In the genomic region with DNA sequence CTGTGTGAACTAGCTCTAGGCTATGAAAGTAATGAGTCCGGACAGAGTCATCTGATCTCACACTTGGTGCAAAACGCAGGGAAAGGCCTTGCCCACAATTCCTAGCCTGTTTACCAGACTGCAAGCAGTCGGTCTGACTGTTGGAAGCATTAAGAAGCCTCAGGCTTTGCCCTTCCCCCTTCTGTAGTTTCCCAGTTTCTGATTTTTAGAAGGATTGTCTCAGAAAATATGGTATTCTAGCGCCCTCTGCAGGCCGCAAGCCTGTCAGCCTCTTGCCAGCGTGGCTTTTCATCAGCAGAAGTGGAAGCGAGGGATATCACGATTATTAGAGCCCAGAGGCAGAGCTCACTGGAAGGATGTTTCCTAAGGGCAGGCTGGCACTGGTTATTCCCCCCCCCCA, we compare ENCODE assay signal across 8 mouse cellular contexts.
A peak's percentile ranks its signal among the peaks of the same experiment; 100 is the strongest.
DNase-seq lines count a peak whose midpoint lies in the region; ATAC-seq lines count a peak whose summit lies in the region.

No protein-coding gene starts in this region.

- H3K36me3 ChIP-seq in hindbrain, embryonic 14.5 days (replicated peaks; ENCODE audit: control insufficient read depth, insufficient read depth): no peaks in the 10 kb centered on the region

- WGBS in hindbrain, embryonic 14.5 days: 3% methylated on average over 8 of the region's 8 CpGs

- no peak overlapping the region for H3K4me3 ChIP-seq in hindbrain, embryonic 14.5 days (replicated peaks; ENCODE audit: low read length)

- no peaks in the 10 kb centered on the region for H3K27me3 ChIP-seq in hindbrain, embryonic 14.5 days (ENCODE audit: control insufficient read depth, insufficient read depth, low read length)

- no peak overlapping the region for H3K4me2 ChIP-seq in hindbrain, embryonic 14.5 days (replicated peaks)

- no peak overlapping the region for H3K9ac ChIP-seq in hindbrain, embryonic 14.5 days

- H3K27ac ChIP-seq in hindbrain, embryonic 14.5 days: no peak overlapping the region

- peak; percentile 21 for DNase-seq in T-cell, adult 2 months (ENCODE audit: low spot score)
- DNase-seq in cerebellum, postnatal 14 days: peak; percentile 94
- DNase-seq in frontal cortex, postnatal 14 days (ENCODE audit: low spot score in 2 of 2): peak; percentile 61 to 79
- DNase-seq in hindbrain, embryonic 14.5 days (ENCODE audit: low spot score): peak; percentile 93
- DNase-seq in layer of hippocampus, postnatal 14 days (ENCODE audit: low spot score in 2 of 2): peak; percentile 86 to 91
- peak; percentile 73 to 88 for DNase-seq in lung, postnatal 4 days
- DNase-seq in right cerebral cortex, adult 18-20 months: peak; percentile 77
- peak; percentile 90 for DNase-seq in urinary bladder, postnatal 14 days (ENCODE audit: low spot score)

- peak; percentile 78; the same call in 1 of the 2 replicates for ATAC-seq in hindbrain, embryonic 14.5 days (ENCODE audit: low FRiP score)

- no peaks in the 10 kb centered on the region for H3K9me3 ChIP-seq in hindbrain, embryonic 14.5 days (ENCODE audit: control insufficient read depth, low read length)

- peaks cover 34% of the 10 kb centered on the region for H3K4me1 ChIP-seq in hindbrain, embryonic 14.5 days (replicated peaks; ENCODE audit: control insufficient read depth, insufficient read depth, low read length)

Comparison
In these comparisons a context has a peak if more than half of its experiments do, and no peak if none do; other contexts are left out.
1. DNase-seq: peak in every context shown above with its lines; median percentile 94 in cerebellum, postnatal 14 days; 93 in hindbrain, embryonic 14.5 days; 90 in urinary bladder, postnatal 14 days; 88 in layer of hippocampus, postnatal 14 days; 80 in lung, postnatal 4 days; 77 in right cerebral cortex, adult 18-20 months; 70 in frontal cortex, postnatal 14 days; 21 in T-cell, adult 2 months.